Mouse (Mus musculus) olfactory bulb, adult 2 months (tissue): ENCODE data around the gene Myo1c. TPM values are rescaled to one million over a fixed set of nuclear protein-coding genes. Genes with fewer than 3 reads are reported as not detected.

Experiments used
- H3K27ac ChIP-seq: fragments of 200-500 bp; 2 replicates; pipeline ENCODE4 v1.5.1; 2012; ENCODE audit warnings: low read depth, low read length; ENCODE audit not compliant: insufficient read depth
- H3K4me1 ChIP-seq: fragments of 200-500 bp; 2 replicates; pipeline ENCODE4 v1.6.1; 2012; ENCODE audit warnings: low read length; ENCODE audit not compliant: control insufficient read depth, insufficient read depth
- H3K4me3 ChIP-seq: fragments of 200-500 bp; 2 replicates; pipeline ENCODE4 v1.5.1; 2012; ENCODE audit warnings: mild to moderate bottlenecking, low read depth, low read length, moderate library complexity; ENCODE audit not compliant: insufficient read depth
- CTCF ChIP-seq: fragments of 200-500 bp; IDR thresholded peaks from 2 replicates; pipeline ENCODE4 v1.5.1; 2012; ENCODE audit warnings: low read depth, mild to moderate bottlenecking, low read length, moderate library complexity; ENCODE audit not compliant: insufficient read depth
- POLR2A ChIP-seq: fragments of 200-500 bp; IDR thresholded peaks from 2 replicates; pipeline ENCODE4 v1.6.1; 2012; ENCODE audit warnings: mild to moderate bottlenecking, low read depth, low read length, moderate library complexity; ENCODE audit not compliant: insufficient read depth
- WGBS: fragments of 180-500 bp; shearing (Covaris S2); methylation state at CpG from one replicate; pipeline ENCODE4 v1.1.7; 2018; 5-methylcytosine and 5-hydroxymethylcytosine counted together
- polyA plus RNA-seq: library from polyadenylated mRNA; stranded (reverse); fragments of >200 nt; gene quantifications from 2 replicates; pipeline ENCODE4 v1.2.4, GENCODE M21; 2012; ENCODE audit warnings: low replicate concordance; ENCODE audit not compliant: missing spikeins, insufficient read depth, insufficient read length

Myo1c gene
- polyA plus RNA-seq, 1 experiment = not detected

- H3K27ac ChIP-seq = no peak overlapping the region
- no peak overlapping the region for H3K4me3 ChIP-seq
- no peak for TF ChIP-seq CTCF
- no peak for TF ChIP-seq POLR2A
- peaks cover 4% of the 10 kb centered on the region; the same call in 1 of the 2 replicates for H3K4me1 ChIP-seq
- 83% methylated on average over 11 of the region's 11 CpGs for WGBS
Measured at GRCm38 (mm10) chr11:75635315-75635714, 15.0 kb upstream of the Myo1c start.

GRCm38 (mm10) chr11:75643323-75643722 lies 7.0 kb upstream of the Myo1c start:
- 89% methylated on average over 5 of the region's 5 CpGs for WGBS
- Histone ChIP-seq H3K4me3 (no peak overlapping the region), H3K4me1 (no peaks in the 10 kb centered on the region), H3K27ac (no peak overlapping the region)
- TF ChIP-seq CTCF (no peak), POLR2A (no peak)

DNA sequence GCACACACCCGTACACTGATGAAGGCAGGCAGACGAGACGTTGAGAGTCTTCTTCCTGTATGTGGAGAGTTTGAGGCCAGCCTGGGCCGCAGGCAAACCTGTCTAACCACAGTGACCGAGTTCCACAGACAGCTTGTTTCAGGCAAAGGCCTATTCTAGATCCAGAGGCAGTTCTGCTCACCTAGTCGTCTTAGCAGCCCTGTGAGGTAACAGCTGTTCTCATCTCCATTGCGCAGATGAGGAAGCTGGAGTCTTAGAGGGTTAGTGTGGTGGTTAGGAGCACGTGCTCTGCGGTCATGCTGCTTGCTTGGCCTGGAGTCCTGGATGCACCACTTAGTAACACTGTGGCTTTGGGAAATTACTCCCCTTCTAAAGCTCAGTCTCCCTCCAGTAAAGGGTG lies 5.6 kb upstream of the Myo1c start:
- Histone ChIP-seq H3K4me3 (no peak overlapping the region), H3K4me1 (no peaks in the 10 kb centered on the region), H3K27ac (no peak overlapping the region)
- 92% methylated on average over 9 of the region's 9 CpGs for WGBS
- no peak for TF ChIP-seq CTCF
- no peak for TF ChIP-seq POLR2A

- H3K27ac ChIP-seq = no peak overlapping the region
- 34% methylated on average over 6 of the region's 6 CpGs for WGBS
- no peak overlapping the region for H3K4me3 ChIP-seq
- TF ChIP-seq CTCF (no peak), POLR2A (no peak)
- peaks cover 19% of the 10 kb centered on the region for H3K4me1 ChIP-seq
Measured at GRCm38 (mm10) chr11:75647681-75648211, 2.6 kb upstream of the Myo1c start.

- 83% methylated on average over 4 of the region's 4 CpGs for WGBS
- Histone ChIP-seq H3K4me1 (peaks cover 28% of the 10 kb centered on the region), H3K4me3 (no peak overlapping the region), H3K27ac (no peak overlapping the region)
- TF ChIP-seq CTCF (no peak), POLR2A (no peak)
Measured at GRCm38 (mm10) chr11:75649155-75649561, 1.1 kb upstream of the Myo1c start.

GRCm38 (mm10) chr11:75650958-75651425 lies 688 bp downstream of the Myo1c start:
- WGBS = 57% methylated on average over 11 of the region's 13 CpGs
- TF ChIP-seq CTCF = no peak
- TF ChIP-seq POLR2A = no peak
- peak overlapping the region; percentile 85 for H3K4me3 ChIP-seq
- no peak overlapping the region for H3K27ac ChIP-seq
- H3K4me1 ChIP-seq = peaks cover 41% of the 10 kb centered on the region

DNA sequence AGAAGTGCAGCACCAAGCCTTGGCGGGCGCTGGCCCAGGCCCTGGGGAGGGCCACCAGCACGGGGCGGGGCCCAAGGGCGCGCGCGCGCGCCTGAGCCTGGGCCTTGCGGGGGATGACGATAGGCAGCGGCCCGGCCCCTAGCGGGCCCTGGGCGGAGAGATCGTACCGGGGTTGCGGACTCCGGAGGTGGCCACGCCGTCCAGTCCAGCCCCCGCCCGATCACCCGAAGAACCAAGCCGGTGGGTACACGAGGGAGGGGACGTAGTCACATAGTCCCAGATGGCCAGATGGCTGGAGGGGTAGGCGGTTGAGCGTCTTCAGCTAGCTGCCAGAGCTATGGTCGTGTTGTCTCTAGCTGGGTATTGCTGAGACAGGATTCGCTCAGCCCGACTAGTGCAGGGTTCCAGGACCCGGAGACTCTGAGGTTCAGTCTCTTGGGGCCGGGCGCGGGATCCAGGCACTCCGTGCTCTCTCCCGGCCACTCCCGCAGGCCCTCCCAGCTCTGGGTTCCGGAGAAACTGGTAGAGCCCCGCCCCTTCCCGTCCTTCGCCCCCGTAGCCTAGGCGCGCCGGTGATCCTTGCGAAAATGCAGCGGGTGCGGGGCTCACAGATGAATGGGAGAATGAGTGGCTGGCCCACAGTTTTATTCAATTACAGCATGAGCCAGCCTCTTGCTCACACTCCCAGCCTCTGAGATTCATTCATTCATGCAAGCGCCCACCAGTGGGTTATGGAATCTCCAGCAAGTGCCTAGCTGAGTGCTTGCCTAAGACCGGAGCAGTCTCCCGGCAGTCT lies 1.3 kb downstream of the Myo1c start:
- H3K4me1 ChIP-seq = peaks cover 47% of the 10 kb centered on the region

GRCm38 (mm10) chr11:75652222-75652941 lies 2.1 kb downstream of the Myo1c start:
- WGBS = 35% methylated on average over 20 of the region's 20 CpGs
- H3K4me3 ChIP-seq = peak overlapping the region; percentile 85
- H3K27ac ChIP-seq = no peak overlapping the region; the same call in 1 of the 2 replicates
- no peak for TF ChIP-seq POLR2A
- no peak for TF ChIP-seq CTCF
- H3K4me1 ChIP-seq = peaks cover 50% of the 10 kb centered on the region

More for the DNA sequence above, 1.3 kb downstream of the Myo1c start:
- peak overlapping the region; percentile 92 for H3K27ac ChIP-seq
- WGBS = under 1% methylated on average over 54 of the region's 54 CpGs
- no peak for TF ChIP-seq CTCF
- TF ChIP-seq POLR2A = peak; percentile 29; the same call in 1 of the 2 replicates
- H3K4me3 ChIP-seq = peak overlapping the region; percentile 85

DNA sequence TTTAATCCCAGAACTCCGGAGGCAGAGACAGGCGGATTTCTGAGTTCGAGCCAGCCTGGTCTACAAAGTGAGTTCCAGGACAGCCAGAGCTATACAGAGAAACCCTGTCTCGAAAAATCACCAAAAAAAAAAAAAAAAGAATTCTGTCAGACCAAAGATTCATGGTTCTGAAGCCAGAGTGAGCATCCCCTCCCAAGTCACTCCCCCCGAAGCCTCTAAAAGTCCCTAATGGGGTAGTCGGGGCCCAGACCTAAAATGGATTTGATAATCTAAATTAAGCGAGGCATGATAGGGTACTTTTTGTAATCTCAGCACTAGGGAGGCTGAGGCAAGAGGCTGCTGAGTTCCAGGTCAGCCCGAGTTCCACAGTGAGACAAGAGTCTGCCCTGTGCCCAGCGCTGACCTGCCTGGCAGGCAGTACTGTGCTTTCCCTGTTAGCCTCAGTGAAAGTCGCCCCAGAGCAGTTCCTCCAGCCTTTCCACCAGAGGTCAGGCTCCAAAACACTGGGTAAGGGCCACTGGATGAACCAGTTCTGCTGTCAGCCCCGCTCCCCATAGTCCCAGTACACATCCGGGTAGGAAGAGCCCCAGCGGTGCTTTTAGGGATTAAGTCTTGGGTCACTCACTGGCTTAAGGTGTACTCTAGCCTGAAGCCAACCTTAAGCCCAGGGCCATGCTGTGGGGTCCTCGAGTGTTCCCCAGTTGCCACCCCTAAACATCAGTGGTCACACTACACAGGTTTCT lies 2.8 kb downstream of the Myo1c start:
- H3K4me1 ChIP-seq = peaks cover 50% of the 10 kb centered on the region
- no peak overlapping the region for H3K4me3 ChIP-seq
- WGBS = 63% methylated on average over 14 of the region's 14 CpGs
- TF ChIP-seq POLR2A (no peak), CTCF (no peak)
- no peak overlapping the region for H3K27ac ChIP-seq
